Mouse (Mus musculus) left cerebral cortex, postnatal 25 days (tissue): ENCODE results near the gene 4833439L19Rik. TPM values are rescaled to one million over a fixed set of nuclear protein-coding genes. Genes with fewer than 3 reads are reported as not detected.

ENCODE experiments used
- DNase-seq, 2 experiments: peaks; one replicate each; pipeline ENCODE4 v3.0.0; 2022; ENCODE audit warnings: low spot score in 2 of 2, mixed read lengths in 1 of 2
- intact Hi-C: fragments of 180-260 bp; cut with DNase I; formaldehyde crosslinking; loops from one replicate; pipeline ENCODE4 v1.15.1; 2025
- microRNA-seq, 2 experiments: library from miRNA; unstranded; fragments of <30 nt; microRNA quantifications; one replicate each; pipeline ENCODE4 v1.2.0; 2022
- total RNA-seq, 2 experiments: library from RNA; stranded (reverse); gene quantifications; 2 replicates each; pipeline ENCODE4 v1.2.3; 2021

Gene 4833439L19Rik
- total RNA-seq, 2 experiments from 2014 or later, result 137 to 143 TPM

DNA sequence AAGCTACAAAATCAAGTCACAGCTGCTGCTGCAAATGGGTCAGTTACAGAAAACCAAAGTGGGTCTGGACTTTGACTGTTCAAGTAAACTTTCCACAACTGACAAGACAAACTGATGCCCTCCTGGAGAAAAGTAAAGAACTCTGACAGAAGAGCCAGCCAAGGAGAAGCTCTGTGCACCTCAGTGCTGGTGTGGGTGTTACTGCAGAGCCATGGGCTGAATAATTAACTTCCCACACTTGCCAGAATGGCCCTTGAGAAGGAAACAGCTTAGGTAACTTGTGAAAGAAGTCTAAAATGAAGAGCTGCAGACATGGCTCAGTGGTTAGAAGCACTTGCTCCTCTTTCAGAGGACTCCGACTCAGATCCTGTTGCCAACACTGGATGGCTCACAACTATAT, 7.6 kb downstream of the 4833439L19Rik start:
- DNase-seq, result peak in 1 of 2 experiments; percentile 24
- intact Hi-C loops, result loop anchor here (10.0 kb wide), 1 partner anchor 443 kb away; no protein-coding TSS in a partner anchor

DNA sequence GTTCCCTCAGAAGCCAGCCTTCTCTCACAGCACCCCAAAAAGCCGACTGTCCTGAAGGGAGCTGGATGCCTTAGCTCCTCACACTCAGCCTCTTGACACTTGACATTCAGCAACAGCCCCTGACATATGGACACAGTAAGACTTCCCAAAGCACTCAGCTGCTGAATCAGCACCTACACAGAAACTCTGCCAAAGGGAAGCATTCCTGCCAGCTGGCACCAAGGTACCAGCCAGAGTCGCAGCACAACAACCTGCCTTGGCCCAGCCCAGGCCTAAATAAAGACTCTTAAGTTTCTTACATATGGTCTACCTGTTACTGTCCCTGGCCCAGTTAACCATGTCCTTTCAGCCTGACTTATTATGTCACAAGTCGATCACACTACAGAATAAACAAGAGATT, 8.4 kb downstream of the 4833439L19Rik start:
- DNase-seq, result peak in 1 of 2 experiments; percentile 61
- intact Hi-C loops, result loop anchor here (10.0 kb wide), 1 partner anchor 442 kb away; no protein-coding TSS in a partner anchor

DNA sequence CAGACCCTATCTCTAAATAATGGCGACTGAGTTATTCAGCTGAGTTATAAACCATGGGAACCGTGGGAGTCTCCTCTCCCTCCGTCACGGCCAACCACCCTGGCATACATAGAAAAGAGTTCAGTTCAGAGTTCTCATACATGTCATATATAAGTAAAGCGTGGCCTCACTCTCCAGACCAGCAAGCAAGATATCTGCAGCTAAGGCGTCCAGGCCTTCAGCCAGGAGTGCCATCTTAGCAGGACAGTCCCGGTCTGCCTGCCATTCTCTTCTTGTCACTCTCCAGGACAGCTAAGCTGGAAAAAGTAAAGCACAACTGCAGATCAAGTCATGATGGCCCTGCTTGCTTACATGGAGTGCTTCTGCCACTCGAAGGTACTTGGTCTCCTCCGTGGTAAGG, 9.1 kb downstream of the 4833439L19Rik start:
- no peak for DNase-seq
- intact Hi-C loops, result loop anchor here (10.0 kb wide), 1 partner anchor 441 kb away; no protein-coding TSS in a partner anchor

DNA sequence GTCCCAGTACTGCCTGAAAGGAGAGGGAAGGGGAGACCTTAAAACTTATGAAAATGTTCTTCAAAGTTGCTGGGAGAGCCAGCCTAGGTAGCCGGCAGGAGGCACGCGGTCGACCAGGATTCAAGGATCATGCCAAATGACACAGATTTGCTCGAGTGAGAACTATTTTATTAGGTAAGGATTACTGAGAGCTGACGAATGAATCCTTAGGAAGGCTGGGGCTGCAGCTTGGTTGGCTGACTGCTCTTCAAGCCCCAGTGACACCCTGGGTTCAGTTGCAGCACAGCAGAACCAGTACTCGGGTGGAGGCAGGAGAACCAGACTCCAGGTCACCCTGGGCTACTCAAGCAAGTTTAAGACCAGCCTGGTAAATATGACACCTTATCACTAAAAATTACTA, 17.2 kb downstream of the 4833439L19Rik start:
- intact Hi-C loops, result no loop called here
- no peak for DNase-seq

DNA sequence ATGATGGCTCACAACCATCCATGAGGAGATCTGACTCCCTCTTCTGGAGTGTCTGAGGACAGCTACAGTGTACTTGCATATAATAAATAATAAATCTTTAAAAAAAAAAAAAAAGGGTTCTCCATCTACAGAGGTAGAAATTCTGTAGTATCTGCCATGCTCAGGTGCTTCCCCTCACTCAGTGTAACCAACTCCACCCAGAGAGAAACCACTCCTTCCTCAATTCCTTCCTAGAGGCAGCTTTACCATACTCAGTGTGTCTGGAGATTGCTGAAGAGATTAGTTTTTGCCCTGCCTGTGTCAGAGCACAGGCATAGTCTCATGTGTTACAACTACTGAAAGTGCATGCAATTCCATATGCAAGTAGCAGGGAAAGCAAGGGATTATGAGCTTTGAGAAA, 33.1 kb downstream of the 4833439L19Rik start:
- no peak for DNase-seq
- intact Hi-C loops, result no loop called here

DNA sequence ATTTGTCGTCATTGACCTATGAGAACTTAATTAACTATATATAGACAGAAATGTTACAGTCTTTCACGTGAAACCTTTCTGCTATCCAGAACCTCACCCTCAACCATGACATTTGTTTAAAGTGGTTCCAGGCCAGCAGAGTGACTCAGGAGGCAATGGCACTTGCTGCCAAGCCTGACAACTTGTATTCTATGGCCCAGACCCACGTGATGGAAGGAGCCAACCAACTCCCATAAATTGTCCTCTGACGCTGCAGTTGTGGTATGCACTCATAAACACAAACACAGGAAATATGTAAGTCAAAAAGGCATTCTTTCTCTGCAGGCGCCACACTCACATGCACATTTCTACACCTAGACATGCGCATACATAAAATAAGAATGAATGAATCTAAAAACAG, 38.1 kb downstream of the 4833439L19Rik start:
- intact Hi-C loops, result no loop called here
- DNase-seq, result no peak

DNA sequence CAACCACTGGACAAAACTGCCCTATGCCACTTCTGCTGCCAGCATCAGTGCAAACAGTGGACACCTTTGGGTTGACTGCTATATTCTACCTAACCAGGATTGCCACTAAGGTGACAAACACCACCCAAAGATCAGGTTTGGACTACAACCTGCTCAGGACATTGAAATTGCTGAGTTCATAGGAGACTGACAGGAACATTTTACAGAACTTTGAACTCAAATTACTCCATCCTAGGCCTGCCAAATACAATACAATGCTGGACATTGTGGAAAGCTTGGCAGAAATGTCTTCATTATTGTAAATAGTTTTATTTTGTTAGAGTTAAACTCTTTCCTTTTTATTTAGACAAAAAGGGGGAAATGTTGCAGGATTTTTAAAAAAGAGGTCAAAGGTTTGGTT, 44.1 kb downstream of the 4833439L19Rik start:
- intact Hi-C loops, result no loop called here
- DNase-seq, result no peak

DNA sequence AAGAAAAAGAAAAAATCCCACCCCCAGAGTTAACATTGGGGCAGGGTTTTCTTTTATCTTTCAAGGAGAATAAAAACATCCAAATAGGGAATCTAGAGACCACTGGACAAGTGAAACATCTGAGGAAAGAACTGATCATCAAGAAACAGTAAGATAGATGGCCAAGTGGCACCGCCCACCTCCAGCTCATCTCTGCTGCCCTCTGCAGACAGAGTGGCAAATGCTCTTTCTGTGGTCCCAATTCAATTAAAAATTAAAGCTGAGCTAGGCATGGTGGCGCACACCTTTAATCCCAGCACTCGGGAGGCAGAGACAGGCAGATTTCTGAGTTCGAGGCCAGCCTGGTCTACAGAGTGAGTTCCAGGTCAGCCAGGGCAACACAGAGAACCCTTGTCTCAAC, 45.0 kb downstream of the 4833439L19Rik start:
- DNase-seq, result no peak
- intact Hi-C loops, result no loop called here

DNA sequence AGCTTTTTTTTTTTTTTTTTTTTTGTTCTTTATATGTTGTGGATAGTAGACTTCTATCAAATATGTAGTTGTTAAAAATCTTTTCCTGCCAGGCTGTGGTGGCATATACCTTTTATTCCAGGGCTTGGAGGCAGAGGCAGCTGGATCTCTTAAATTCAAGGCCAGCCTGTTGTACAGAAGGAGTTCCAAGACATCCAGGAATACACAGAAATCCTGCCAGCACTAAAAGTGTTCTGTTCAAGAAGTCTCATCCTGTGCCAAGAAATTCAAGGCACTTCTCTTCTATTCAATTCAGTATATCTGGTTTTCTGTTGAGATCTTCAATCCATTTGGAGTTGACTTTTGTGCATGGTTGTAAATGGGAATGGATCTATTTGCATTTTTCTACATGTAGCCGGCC, 59.3 kb downstream of the 4833439L19Rik start:
- peak; percentile 13 to 68 for DNase-seq
- intact Hi-C loops, result no loop called here

DNA sequence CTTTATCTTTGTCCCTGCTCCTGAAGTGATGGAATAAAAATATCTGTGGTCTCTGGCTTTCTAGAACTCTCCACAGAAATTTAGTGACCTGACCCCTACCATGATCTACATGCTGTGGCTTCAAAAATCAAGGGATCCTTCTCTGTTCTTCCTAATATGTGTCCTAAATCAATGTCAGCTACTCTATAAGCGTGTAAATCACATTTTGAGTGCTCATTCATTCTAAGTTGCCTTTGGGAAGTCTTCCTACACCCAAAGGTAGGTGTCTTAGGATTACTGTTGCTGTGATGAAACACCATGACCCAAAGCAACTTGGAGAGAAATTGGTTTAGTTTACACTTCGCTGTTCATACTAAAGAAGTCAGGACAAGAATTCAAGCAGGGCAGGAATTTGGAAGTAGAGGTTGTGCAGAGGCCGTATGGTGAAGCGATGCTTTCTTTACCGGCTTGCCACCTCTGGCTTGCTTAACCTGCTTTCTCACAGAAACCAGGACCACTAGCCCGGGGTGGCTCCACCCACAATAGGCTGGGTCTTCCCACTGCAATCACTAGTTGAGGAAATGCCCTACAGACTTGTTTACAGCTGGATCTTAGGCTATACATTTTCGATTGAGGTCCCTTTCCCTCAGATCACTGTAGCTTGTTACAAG, 60.5 kb downstream of the 4833439L19Rik start:
- DNase-seq, result no peak
- intact Hi-C loops, result loop anchor here (5.0 kb wide), 1 partner anchor 37 kb away; the partner anchor contains the start of gene Thoc3

DNA sequence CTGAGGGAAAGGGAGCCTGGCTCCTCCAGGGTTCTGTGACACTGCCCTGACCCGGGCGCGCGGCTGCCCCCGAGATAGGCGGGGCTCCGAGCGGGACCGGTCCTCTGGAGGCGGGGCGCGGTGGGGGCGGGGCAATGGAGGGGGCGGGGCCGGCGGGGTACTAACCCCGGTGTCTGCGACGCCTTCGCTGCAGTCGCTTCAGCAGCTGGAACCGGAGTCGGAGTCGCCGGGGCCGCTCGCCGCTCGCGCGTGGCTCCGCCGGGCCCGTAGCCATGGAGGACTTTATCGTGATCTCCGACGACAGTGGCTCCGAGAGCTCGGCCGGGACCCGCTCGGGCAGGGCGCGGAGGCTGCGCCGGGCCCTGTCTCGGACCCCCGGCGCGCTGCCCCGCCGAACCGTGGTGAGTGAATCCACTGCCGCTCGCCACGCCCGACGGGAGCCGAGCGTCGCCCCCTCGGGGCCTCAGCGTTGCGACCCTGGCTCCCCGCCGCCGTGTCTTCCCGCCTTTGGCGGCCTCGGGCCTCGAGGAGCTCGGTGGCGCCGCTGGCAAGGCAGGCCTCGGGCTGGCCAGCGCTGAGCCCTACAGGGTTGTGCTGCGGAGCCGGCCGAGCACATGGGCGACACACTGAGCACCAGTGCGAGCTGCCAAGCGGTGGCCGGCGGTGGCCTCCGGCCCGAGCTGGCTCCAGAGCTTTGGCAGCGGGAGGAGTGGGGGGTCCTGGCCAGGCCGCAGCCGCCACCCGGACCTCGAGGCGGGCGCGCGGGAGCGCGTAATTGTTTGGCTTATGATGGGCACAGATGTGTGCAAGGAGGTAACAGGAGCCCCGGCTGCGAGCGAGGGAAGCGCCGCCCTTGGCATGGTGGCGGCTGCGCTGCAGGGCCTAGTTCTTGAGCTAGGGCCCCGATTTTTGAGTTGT, 61.4 kb downstream of the 4833439L19Rik start, which contains the start of gene Simc1:
Gene Simc1, plus strand, starts transcription at position 176 of the 918 bp plus-strand sequence.
- DNase-seq, result peak; percentile 59 to 62
- intact Hi-C loops, result loop anchor here (5.0 kb wide), 1 partner anchor 37 kb away; the partner anchor contains the start of gene Thoc3

DNA sequence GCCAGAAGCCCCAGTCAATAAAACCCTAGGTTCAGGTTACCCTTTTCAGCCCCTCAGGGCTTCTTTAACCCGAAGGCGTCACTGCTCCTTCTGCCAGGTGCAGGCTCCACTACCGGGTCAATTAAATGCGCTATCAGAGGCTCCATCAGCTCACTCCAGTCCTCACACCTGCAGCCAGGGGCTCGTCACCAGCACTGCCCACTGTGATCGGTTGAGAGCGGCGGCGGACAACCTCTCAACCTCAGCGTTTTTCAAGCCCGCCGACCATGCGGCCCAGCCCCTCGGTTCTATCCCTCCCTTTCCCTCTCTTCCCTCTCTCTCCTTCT, 62.0 kb downstream of the 4833439L19Rik start:
- peak; percentile 3 to 31 for DNase-seq
- intact Hi-C loops, result loop anchor here (5.0 kb wide), 1 partner anchor 36 kb away; the partner anchor contains the start of gene Thoc3

DNA sequence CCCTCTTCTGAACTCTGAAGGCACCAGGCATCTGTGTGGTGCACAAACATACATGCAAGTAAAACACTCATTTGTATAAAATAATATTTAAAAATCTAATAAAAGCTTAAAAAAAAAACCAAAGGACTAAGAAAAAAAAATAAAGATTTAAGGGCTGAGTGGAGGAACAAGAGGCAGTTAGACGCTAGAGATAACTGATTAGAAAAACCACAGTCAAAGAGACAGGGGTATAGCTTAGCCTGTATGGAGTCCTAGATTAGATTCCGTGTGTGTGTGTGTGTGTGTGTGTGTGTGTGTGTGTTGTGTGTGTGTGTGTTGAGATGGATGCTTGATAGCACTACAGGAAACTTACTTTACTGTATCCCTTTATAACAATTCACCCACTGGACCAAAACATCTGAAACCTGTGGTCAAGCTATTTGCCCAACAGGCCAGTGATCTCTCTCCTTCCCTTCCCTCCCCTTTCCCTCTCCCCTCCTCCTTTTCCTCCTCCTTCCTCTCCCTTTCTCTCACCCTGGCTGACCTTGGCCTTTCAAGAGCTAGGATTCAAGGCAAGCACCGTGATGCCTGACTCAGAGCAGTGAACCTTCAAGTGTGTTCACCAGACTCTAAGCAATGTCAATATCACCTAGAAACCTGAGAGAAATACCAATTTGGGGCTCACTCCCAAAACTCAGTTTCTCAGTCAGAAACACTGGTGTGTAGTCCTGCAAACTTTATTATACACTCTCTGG, 63.1 kb downstream of the 4833439L19Rik start:
- intact Hi-C loops, result loop anchor here (5.0 kb wide), 1 partner anchor 35 kb away; the partner anchor contains the start of gene Thoc3
- no peak for DNase-seq

DNA sequence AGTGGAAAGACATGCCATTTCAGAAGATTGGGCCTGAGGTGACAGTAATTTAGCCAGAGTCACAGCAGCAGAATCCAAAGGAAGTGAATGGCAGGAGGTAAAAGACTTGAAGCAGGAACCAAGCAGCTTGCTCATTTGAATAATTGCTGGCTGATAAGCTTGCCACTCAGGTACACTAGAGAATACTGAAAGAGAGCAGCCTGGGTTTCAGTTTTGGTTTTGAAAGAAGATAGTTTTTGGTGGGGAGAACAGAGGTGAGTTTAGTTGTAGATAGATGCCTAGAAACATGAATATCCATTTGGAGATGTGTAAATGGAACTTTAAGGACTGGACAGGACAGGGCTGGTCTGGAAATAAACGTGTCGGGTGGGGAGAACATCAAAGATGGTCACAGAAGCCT, 63.9 kb downstream of the 4833439L19Rik start:
- intact Hi-C loops, result loop anchor here (5.0 kb wide), 1 partner anchor 34 kb away; the partner anchor contains the start of gene Thoc3
- DNase-seq, result no peak

Small RNA genes within 50 kb of the gene (microRNA-seq; reads per million reads assigned to microRNA genes)
- gene Gm24195, result 0 reads per million in 2 experiments

Other genes with a start within 250 kb of the 4833439L19Rik start
- 100 to 1,000 TPM; 714 to 786 TPM for gene Cplx2, start 194.1 kb downstream of the 4833439L19Rik start, total RNA-seq
- gene Thoc3, start 96.6 kb downstream of the 4833439L19Rik start, total RNA-seq, result 10 to 100 TPM; 33.4 to 35.6 TPM
- gene Simc1, start 61.7 kb downstream of the 4833439L19Rik start, total RNA-seq, result 10 to 100 TPM; 13.5 to 14.4 TPM
- 10 to 100 TPM; 22.0 to 24.0 TPM for gene Arl10, start 9.6 kb upstream of the 4833439L19Rik start, total RNA-seq
- 10 to 100 TPM; 19.7 to 26.9 TPM for gene Nop16, start 24.7 kb upstream of the 4833439L19Rik start, total RNA-seq
- gene Higd2a, start 24.8 kb upstream of the 4833439L19Rik start, total RNA-seq, result 100 to 1,000 TPM; 151 TPM
- 100 to 1,000 TPM; 308 to 312 TPM for gene Cltb, start 45.9 kb upstream of the 4833439L19Rik start, total RNA-seq
- 10 to 100 TPM; 51.6 to 61.1 TPM for gene Faf2, start 56.3 kb upstream of the 4833439L19Rik start, total RNA-seq
- gene Rnf44, start 128.5 kb upstream of the 4833439L19Rik start, total RNA-seq, result 100 to 1,000 TPM; 166 to 176 TPM
- under 1 TPM; 0.14 to 0.23 TPM for gene Cdhr2, start 136.0 kb upstream of the 4833439L19Rik start, total RNA-seq
- gene Gprin1, start 184.4 kb upstream of the 4833439L19Rik start, total RNA-seq, result 100 to 1,000 TPM; 120 to 145 TPM
- 100 to 1,000 TPM; 785 to 906 TPM for gene Sncb, start 201.2 kb upstream of the 4833439L19Rik start, total RNA-seq
- not detected for gene Eif4e1b, start 218.6 kb upstream of the 4833439L19Rik start, total RNA-seq
- gene Tspan17, start 223.9 kb upstream of the 4833439L19Rik start, total RNA-seq, result 10 to 100 TPM; 69.3 to 79.1 TPM